Mouse (Mus musculus) adrenal gland, postnatal 10 days (tissue): Measurements from ENCODE around the gene Lrp11. TPM values are rescaled to one million over a fixed set of nuclear protein-coding genes. Genes with fewer than 3 reads are reported as not detected.
"Not testable (repeated sequence)": the region's sequence is repeated elsewhere in the genome, so short reads cannot be mapped to it uniquely, and the experiment has no call there.

Source experiments
- DNase-seq: peaks from one replicate; pipeline ENCODE4 v3.0.0; 2021; ENCODE audit warnings: mixed read lengths
- long read RNA-seq, 2 experiments: library from polyadenylated mRNA; stranded (forward); transcript quantifications; one replicate each; pipeline ENCODE4 v2.0.0; 2021
- total RNA-seq, 2 experiments: library from RNA; stranded (reverse); gene quantifications; 2 replicates each; pipeline ENCODE4 v1.2.3; 2021

Gene Lrp11
- 10 to 100 TPM; 12.9 to 16.5 TPM for total RNA-seq
- long read RNA-seq, experiment 1, transcript Lrp11-201 (7 exons, 3,386 nt), result major isoform, 26 of 36 reads
- long read RNA-seq, experiment 1, partial matches to known transcripts, result 0 of 36 reads
- long read RNA-seq, experiment 1, other reads (novel, unspliced or antisense), result 6 of 36 reads
- long read RNA-seq, experiment 2, transcript Lrp11-201 (7 exons, 3,386 nt), result major isoform, 26 of 32 reads
- long read RNA-seq, experiment 2, partial matches to known transcripts, result 1 of 32 reads
- long read RNA-seq, experiment 2, other reads (novel, unspliced or antisense), result 5 of 32 reads

- peak; percentile 97 for DNase-seq
Observed at GRCm38 (mm10) chr10:7589592-7590233, at the start of gene Lrp11. Gene Lrp11 (plus strand): TSS chr10:7589800.

DNA sequence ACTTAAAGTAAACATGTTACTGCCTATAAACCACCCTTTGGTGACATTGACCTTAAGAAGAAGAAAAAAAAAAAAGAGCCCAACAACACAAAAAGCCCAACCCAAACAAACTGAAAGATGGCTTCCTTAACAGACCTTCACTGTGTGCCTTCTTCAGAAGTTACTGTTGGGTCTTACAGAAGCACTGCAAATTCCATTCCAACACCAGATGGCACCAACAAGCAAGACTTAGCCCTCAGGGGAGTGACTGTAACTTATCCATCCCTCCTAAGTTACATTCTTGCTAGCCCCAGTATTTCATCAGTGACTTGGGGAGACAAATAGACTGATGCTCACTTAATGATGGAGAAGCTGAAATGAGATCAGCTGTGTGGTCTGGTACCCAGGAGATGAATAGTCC, 11.6 kb upstream of the Lrp11 start:
- peak; percentile 56 for DNase-seq

DNA sequence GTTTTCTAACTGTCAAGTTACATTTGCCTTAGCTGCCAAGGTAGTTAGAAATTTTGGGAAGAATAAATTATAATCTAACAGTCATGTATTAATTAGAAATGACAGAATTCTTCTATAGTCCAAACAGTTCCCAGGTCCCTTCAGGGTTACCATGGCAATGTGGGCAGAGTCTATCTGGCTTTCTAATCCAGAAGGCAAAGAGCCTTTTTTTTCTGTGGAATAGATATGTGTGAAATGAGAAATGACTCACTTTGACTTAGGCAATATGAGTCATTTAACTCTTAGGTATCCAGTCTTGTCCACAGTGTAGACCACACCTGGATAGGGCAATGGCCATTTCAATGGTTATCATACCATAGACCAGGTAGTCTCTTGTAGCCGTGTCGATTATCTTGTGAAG, 8.2 kb upstream of the Lrp11 start:
- no peak for DNase-seq

- DNase-seq, result no peak
Observed at GRCm38 (mm10) chr10:7582157-7582890, 7.3 kb upstream of the Lrp11 start.

DNA sequence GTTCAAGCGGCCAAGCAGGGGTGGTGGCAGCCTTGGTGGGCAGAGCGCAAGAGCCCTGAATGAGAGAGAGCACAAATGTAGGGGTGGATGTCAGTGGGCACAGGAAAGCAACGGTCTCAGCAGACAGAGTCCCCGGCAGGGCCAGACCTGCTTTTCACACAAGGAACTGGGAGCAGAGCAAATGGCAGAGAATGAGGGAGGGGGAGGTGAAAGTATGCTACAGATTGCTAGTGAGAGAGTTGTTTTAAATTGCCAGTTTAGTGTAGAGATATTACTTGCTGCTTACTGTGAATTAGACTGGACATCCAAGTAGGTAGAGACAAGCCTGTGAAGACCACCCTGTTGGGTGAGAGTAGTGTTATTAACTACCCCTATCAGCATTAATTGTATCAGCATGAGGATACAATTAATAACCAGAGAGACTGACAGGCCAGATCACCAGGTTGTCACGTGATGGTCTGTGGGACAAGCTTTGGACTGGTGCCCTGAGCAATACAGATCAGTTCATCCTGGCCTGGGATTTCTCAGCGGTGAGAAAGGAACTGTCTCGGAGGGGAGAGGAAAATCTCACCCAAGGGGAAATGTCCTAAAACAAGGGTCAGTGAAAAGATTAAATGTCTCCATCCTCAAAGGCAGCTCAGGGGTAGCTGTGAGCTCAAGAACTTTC, 6.6 kb upstream of the Lrp11 start:
- no peak for DNase-seq

DNA sequence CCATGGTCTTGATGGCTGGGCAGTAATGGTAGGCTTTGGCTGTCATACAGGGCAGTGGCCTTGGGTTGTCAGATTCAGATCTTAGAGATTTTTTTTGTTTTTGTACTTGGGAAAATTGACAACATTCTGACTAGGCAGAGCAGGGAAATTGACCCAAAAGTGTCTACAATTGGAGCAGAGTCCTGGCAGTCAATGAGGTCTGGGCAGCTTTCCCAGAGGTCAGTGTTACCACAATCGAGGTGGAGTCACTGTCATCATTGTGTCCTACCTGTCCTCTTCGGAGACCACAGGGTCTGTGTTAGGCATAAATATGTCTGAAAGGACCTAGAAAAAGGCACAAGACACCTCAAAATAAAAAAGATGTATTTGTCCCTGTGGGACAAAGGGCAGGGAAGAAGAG, 2.8 kb upstream of the Lrp11 start:
- DNase-seq, result peak; percentile 23

GRCm38 (mm10) chr10:7590234-7590689, 662 bp downstream of the Lrp11 start:
- no peak for DNase-seq

- DNase-seq, result no peak
Observed at GRCm38 (mm10) chr10:7590792-7591191, 1.2 kb downstream of the Lrp11 start.

DNA sequence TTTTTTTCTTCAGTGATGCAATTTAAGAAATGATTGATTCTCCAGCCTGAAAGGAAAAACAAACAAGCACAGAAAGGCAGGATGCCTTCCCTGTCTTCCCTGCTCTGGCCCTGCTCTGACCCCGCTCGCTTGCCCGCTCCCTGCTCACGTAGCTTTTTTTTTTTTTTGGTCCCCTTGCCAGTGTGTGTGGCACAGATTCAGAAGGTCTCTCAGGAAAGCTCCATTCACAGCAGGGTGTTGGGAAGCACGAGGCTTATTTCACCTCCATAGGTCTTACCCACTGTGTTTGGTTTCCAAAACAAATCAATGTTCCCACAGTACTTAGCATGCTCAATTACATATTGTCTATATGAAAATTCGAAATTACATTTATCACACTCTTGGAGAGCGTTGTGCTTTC, 5.2 kb downstream of the Lrp11 start:
- DNase-seq, result no peak

DNA sequence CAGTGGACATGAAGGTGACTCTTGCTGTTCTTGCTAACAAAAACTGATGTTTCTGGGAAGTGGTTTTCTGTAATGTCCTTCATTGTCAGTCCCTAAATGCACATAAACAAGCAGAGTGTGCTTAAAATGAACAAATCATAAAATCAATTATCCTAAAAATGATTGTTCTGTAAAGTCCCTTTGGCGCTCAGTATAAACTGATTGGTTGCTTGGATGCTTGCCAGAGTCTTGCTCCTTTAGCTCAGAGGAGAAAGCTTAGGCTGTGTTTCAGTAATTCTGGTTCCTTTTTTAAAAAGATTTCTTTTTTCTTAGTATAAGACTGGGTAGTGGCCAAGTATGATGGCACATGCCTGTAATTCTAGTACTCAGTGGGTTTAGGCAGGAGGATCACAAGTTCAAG, 6.7 kb downstream of the Lrp11 start:
- no peak for DNase-seq

DNA sequence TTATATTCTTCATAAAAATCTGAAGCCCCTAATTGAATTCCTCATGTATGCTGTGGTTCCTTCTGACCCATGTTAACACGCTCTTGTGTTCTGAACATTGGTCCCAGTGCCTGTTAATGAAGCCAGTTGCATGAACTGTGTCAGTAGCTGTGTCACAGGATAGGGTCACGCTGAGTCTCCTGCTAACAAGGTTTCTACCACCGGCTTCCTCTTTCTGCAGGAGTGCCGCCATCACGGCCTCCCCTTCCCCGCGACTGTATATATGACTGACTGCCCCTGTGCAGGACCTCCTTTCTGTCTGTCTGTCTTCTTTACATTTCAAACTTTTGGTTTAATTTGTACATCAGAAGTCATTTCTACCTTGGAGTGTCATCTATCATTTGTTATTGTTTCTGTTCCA, 8.6 kb downstream of the Lrp11 start:
- no peak for DNase-seq

- DNase-seq, result peak; percentile 86
Observed at GRCm38 (mm10) chr10:7600647-7601046, 11.0 kb downstream of the Lrp11 start.

DNA sequence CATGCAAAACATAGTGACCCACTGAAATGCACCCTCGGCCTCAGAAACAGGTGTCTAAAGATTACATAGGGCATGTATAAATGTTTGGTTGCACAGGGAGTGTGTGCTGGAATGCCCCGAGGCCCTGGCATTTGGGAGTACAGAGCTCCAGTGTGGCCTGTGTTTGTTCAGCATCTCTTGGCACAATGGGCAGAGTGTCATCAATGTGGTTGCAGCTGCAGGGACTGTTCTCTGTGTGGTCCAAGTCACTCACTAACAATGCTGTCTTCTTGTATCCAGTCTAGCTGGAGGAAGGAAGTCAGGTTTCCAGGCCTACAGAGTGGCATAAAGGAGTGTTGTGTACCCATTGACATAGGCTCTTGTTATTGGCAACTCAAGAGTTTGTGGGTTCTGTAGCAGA, 15.6 kb downstream of the Lrp11 start:
- no peak for DNase-seq

DNA sequence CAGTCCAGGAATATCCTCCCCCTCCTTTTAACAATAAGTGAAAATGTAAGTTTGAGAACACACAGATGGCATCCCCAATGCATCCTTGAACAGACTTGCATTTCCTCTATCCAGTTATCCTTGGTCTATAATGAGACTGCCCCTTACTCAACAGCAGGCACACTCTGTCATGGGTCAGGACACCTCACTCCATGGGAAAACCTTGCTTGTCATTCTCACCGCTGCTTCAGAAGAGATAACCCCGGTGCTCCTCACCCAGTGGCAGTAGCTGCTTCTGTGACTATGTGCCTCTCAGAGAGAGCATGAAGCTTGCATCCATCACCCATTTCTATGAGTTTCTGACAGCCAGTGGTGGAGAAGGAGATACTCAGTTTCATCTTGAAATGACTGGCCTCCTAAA, 16.8 kb downstream of the Lrp11 start:
- no peak for DNase-seq

DNA sequence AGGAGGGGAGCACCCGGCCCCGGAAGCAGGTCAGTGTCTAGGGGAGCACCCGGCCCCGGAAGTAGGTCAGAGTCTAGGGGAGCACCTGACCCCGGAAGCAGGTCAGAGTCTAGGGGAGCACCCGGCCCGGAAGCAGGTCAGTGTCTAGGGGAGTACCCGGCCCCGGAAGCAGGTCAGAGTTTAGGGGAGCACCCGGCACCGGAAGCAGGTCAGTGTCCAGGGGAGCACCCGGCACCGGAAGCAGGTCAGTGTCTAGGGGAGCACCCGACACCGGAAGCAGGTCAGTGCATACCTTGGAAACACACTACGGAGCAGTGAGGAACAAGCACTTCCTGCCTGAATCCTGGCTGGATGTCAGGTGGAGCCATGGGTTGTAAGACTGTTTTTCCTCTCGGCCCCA, 19.0 kb downstream of the Lrp11 start:
- DNase-seq, result no peak

- no peak for DNase-seq
Observed at GRCm38 (mm10) chr10:7611647-7612046, 22.0 kb downstream of the Lrp11 start.

GRCm38 (mm10) chr10:7612210-7612609, 22.6 kb downstream of the Lrp11 start:
- not testable (repeated sequence) for DNase-seq

DNA sequence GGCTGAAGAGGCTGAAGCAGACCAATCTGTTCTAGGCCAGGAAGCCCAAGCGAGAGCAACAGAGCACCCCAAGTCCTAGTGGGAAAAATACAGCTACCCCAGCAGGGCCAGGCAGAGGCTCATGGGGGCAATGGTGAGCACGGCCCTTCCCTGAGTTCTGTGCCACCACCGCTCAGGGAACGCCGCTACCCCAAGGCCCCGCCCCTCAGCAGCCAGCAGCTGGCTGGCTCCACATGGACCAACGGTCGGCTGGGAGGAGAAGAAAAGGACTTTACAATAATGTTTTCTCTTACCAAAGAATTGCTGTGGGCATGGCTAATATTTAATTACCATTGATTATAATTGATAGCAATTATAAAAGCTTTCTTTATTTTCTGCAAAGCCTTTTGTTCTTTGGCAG, 25.2 kb downstream of the Lrp11 start:
- no peak for DNase-seq

GRCm38 (mm10) chr10:7617146-7617545, 27.5 kb downstream of the Lrp11 start:
- not testable (repeated sequence) for DNase-seq

DNA sequence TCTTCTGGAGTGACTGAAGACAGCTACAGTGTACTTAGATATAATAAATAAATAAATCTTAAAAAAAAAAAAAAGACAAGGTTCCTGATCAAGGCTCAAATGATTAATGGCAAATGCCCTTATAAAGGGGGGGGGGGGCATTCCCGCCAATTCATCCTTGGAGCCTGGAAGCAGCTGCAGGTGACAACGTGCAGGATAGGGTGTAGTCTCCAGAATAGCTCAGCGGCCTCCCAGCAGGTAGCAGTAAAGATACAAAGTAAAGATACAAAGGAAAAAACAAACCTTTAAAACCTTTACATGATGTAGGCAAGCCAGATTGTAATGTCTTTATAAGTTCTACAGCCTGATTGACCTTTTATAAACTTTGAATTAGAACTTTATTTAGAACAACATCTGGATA, 28.0 kb downstream of the Lrp11 start:
- not testable (repeated sequence) for DNase-seq

DNA sequence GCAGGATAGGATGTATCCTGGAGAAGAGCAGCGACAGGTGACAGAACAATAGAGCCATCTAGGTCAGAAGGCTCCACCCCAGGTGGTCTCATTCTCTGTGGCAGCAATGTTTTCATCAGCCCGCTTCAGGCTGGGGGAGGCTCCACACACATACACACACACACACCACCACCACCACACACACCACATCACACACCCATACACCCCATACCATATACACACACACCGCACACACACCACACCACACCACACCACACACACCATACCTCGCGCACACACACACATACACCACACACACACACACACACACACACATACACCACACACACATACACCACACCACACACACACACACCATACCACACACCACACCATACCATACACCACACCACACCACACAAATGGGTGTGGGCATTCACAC, 30.2 kb downstream of the Lrp11 start:
- DNase-seq, result no peak

- no peak for DNase-seq
Observed at GRCm38 (mm10) chr10:7620723-7621122, 31.1 kb downstream of the Lrp11 start.

DNA sequence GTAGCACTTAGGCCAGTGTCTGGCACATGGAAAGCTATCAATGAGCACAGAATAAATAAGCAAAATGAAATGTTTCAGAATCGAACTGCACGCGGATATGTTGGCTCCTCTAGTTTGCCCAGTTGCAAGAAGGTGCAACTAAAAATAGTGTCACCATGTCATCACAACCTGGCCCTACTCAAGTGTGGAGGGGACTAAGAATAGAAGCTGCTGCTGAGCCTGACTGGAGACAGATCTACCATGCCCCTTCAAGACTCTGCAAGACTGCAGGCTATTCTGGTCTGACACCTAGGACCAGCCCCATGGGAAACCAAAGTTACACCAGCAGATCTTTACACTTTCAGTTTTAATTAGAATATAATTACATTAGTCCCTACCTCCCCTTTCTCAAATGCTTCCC, 32.8 kb downstream of the Lrp11 start:
- DNase-seq, result no peak
